Mouse (Mus musculus) heart, postnatal 0 days (tissue): ENCODE measurements around the gene 4931440F15Rik.

Source experiments
- CTCF ChIP-seq: IDR thresholded peaks from 2 replicates; pipeline ENCODE4 v1.5.1; 2016; ENCODE audit warnings: antibody characterized with exemption, control low read depth, low read depth
- EP300 ChIP-seq: IDR thresholded peaks from 2 replicates; pipeline ENCODE4 v1.6.1; 2016; ENCODE audit warnings: antibody characterized with exemption, low read depth

GRCm38 (mm10) chr11:29774296-29774695, 51.2 kb downstream of the 4931440F15Rik start:
- TF ChIP-seq CTCF (no peak), EP300 (no peak)
